Mouse (Mus musculus): ENCODE measurements around the gene Ltv1. TPM values are rescaled to one million over a fixed set of nuclear protein-coding genes. Genes with fewer than 3 reads are reported as not detected.

Ltv1 gene
- polyA plus RNA-seq, 1 experiment: 13.7 TPM

- H3K27ac ChIP-seq (ENCODE audit: insufficient read depth, low read depth, low read length): no peak overlapping the region
- TF ChIP-seq CTCF (IDR thresholded peaks at IDR 0.05; ENCODE audit: low read depth, low read length): no peak
- TF ChIP-seq POLR2A (IDR thresholded peaks at IDR 0.05; ENCODE audit: borderline replicate concordance, low read depth, low read length): no peak
- no peaks in the 10 kb centered on the region for H3K4me1 ChIP-seq (ENCODE audit: control insufficient read depth, insufficient read depth, low read length)
- H3K4me3 ChIP-seq (ENCODE audit: insufficient read depth, low read length): no peak overlapping the region
These were observed 32.6 kb upstream of the Ltv1 start for GRCm38 (mm10) chr10:13225377-13226063.

DNA sequence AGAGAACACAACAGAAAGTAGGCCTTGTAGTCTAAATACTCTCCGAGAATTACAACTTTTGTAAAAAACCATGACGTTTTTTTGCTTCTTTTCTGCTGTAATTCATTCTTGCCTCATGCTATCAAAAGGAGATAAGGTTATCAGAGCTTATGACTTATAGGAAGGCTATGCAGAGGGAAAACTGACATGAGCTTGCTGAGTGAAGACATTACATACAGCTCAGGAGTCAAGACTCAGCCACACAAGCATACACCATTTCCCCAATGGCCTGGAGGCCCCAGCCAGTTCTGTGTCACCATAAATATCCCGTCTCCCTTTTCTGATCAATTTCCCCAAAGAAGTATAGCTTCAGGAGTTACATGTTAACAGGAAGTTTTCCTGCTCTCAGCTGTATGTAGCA, 29.2 kb upstream of the Ltv1 start:
- no peaks in the 10 kb centered on the region for H3K4me1 ChIP-seq (ENCODE audit: control insufficient read depth, insufficient read depth, low read length)
- TF ChIP-seq POLR2A (IDR thresholded peaks at IDR 0.05; ENCODE audit: borderline replicate concordance, low read depth, low read length) (no peak), CTCF (IDR thresholded peaks at IDR 0.05; ENCODE audit: low read depth, low read length) (no peak)

GRCm38 (mm10) chr10:13220061-13220460, 27.1 kb upstream of the Ltv1 start:
- no peak for TF ChIP-seq POLR2A (IDR thresholded peaks at IDR 0.05; ENCODE audit: borderline replicate concordance, low read depth, low read length)
- no peak for TF ChIP-seq CTCF (IDR thresholded peaks at IDR 0.05; ENCODE audit: low read depth, low read length)
- Histone ChIP-seq H3K27ac (ENCODE audit: insufficient read depth, low read depth, low read length) (no peak overlapping the region), H3K4me1 (ENCODE audit: control insufficient read depth, insufficient read depth, low read length) (no peaks in the 10 kb centered on the region), H3K4me3 (ENCODE audit: insufficient read depth, low read length) (no peak overlapping the region)

More for the DNA sequence above, 29.2 kb upstream of the Ltv1 start:
- Histone ChIP-seq H3K27ac (ENCODE audit: insufficient read depth, low read depth, low read length) (no peak overlapping the region), H3K4me3 (ENCODE audit: insufficient read depth, low read length) (no peak overlapping the region)

GRCm38 (mm10) chr10:13213956-13214355, 21.0 kb upstream of the Ltv1 start:
- Histone ChIP-seq H3K4me1 (ENCODE audit: control insufficient read depth, insufficient read depth, low read length) (no peaks in the 10 kb centered on the region), H3K27ac (ENCODE audit: insufficient read depth, low read depth, low read length) (no peak overlapping the region), H3K4me3 (ENCODE audit: insufficient read depth, low read length) (no peak overlapping the region)
- TF ChIP-seq POLR2A (IDR thresholded peaks at IDR 0.05; ENCODE audit: borderline replicate concordance, low read depth, low read length): no peak
- TF ChIP-seq CTCF (IDR thresholded peaks at IDR 0.05; ENCODE audit: low read depth, low read length): no peak

- TF ChIP-seq CTCF (IDR thresholded peaks at IDR 0.05; ENCODE audit: low read depth, low read length): no peak
- TF ChIP-seq POLR2A (IDR thresholded peaks at IDR 0.05; ENCODE audit: borderline replicate concordance, low read depth, low read length): no peak
- Histone ChIP-seq H3K4me3 (ENCODE audit: insufficient read depth, low read length) (no peak overlapping the region), H3K27ac (ENCODE audit: insufficient read depth, low read depth, low read length) (no peak overlapping the region), H3K4me1 (ENCODE audit: control insufficient read depth, insufficient read depth, low read length) (no peaks in the 10 kb centered on the region)
These were observed 19.9 kb upstream of the Ltv1 start for GRCm38 (mm10) chr10:13212829-13213228.

DNA sequence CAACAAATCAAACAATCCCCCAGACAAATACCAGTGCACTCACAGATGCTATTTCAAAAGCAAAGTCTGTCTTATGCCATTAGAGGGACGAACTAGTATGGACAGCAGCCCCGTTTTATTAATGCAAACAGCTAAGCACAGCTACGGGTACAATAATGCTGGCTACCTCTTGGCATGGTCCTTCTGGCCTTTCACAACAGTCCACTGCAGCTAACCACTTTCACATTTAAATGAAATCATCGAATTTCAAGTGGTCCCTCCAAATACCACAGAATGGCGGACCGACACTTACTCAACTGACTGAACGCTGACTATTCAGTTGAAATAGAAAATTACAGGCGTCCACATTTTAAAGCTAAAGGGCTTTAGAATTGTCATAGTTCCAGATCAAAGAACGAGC, 19.4 kb upstream of the Ltv1 start:
- Histone ChIP-seq H3K4me1 (ENCODE audit: control insufficient read depth, insufficient read depth, low read length) (no peaks in the 10 kb centered on the region), H3K27ac (ENCODE audit: insufficient read depth, low read depth, low read length) (no peak overlapping the region), H3K4me3 (ENCODE audit: insufficient read depth, low read length) (no peak overlapping the region)
- no peak for TF ChIP-seq POLR2A (IDR thresholded peaks at IDR 0.05; ENCODE audit: borderline replicate concordance, low read depth, low read length)

GRCm38 (mm10) chr10:13209930-13210637, 17.1 kb upstream of the Ltv1 start:
- H3K4me3 ChIP-seq (ENCODE audit: insufficient read depth, low read length): no peak overlapping the region
- no peak for TF ChIP-seq CTCF (IDR thresholded peaks at IDR 0.05; ENCODE audit: low read depth, low read length)
- no peak for TF ChIP-seq POLR2A (IDR thresholded peaks at IDR 0.05; ENCODE audit: borderline replicate concordance, low read depth, low read length)
- no peaks in the 10 kb centered on the region for H3K4me1 ChIP-seq (ENCODE audit: control insufficient read depth, insufficient read depth, low read length)
- no peak overlapping the region for H3K27ac ChIP-seq (ENCODE audit: insufficient read depth, low read depth, low read length)

DNA sequence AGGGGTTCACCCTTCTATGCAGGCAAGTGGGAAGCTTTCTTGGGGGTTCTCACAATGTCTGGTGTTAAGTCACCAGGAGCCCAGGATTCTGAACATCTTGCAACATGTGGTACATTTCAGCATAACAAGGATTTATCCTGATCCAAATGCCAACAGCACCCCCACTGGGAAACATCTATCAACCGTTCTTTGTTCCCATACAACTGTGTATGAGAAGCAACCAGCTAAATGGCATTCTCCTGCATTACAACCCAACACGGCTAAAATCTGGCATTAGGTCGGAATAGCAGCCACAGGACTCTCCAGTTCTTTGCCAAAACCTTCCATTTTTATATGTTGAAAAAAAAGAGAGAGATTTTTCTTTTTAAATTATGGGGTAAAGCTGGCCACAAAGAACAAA, 16.5 kb upstream of the Ltv1 start:
- Histone ChIP-seq H3K4me1 (ENCODE audit: control insufficient read depth, insufficient read depth, low read length) (no peaks in the 10 kb centered on the region), H3K4me3 (ENCODE audit: insufficient read depth, low read length) (no peak overlapping the region), H3K27ac (ENCODE audit: insufficient read depth, low read depth, low read length) (no peak overlapping the region)
- no peak for TF ChIP-seq CTCF (IDR thresholded peaks at IDR 0.05; ENCODE audit: low read depth, low read length)
- no peak for TF ChIP-seq POLR2A (IDR thresholded peaks at IDR 0.05; ENCODE audit: borderline replicate concordance, low read depth, low read length)

GRCm38 (mm10) chr10:13209061-13209460, 16.1 kb upstream of the Ltv1 start:
- Histone ChIP-seq H3K4me3 (ENCODE audit: insufficient read depth, low read length) (no peak overlapping the region), H3K27ac (ENCODE audit: insufficient read depth, low read depth, low read length) (no peak overlapping the region), H3K4me1 (ENCODE audit: control insufficient read depth, insufficient read depth, low read length) (no peaks in the 10 kb centered on the region)
- TF ChIP-seq POLR2A (IDR thresholded peaks at IDR 0.05; ENCODE audit: borderline replicate concordance, low read depth, low read length) (no peak), CTCF (IDR thresholded peaks at IDR 0.05; ENCODE audit: low read depth, low read length) (no peak)

DNA sequence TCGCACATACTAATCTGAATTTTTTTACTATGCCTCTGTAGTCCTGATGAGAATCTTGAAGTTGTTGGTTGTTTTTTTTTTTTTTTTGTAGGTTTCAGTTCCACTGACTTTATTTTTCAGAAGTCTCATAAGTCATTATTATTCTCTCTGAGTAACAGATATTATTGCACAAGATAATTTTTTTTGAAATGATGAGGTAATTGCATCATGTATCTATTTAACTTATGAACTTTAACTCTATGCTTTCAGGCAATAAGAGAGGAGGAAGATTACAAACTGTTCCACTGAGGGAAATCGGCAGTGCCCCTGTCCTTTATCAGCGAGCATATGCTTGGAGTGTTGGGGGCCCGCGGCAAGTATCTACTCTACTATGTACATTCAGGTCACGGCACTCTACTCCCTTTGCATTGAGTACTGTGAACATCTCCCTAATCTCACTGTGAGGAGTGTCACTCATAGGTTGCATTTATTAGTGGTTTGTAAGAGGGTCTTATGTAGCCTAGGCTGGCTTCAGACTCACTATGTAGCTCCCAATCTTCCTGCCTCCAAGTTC, 8.8 kb upstream of the Ltv1 start:
- peaks cover 8% of the 10 kb centered on the region for H3K4me1 ChIP-seq (ENCODE audit: control insufficient read depth, insufficient read depth, low read length)
- H3K4me3 ChIP-seq (ENCODE audit: insufficient read depth, low read length): no peak overlapping the region
- no peak overlapping the region for H3K27ac ChIP-seq (ENCODE audit: insufficient read depth, low read depth, low read length)
- TF ChIP-seq POLR2A (IDR thresholded peaks at IDR 0.05; ENCODE audit: borderline replicate concordance, low read depth, low read length) (no peak), CTCF (IDR thresholded peaks at IDR 0.05; ENCODE audit: low read depth, low read length) (no peak)
